Mouse (Mus musculus) cerebellum, adult 9-11 months (tissue): ENCODE results near the gene Shank1.

Experiments used
- DNase-seq: peaks from one replicate; pipeline ENCODE4 v3.0.0; 2022

Shank1 gene

DNA sequence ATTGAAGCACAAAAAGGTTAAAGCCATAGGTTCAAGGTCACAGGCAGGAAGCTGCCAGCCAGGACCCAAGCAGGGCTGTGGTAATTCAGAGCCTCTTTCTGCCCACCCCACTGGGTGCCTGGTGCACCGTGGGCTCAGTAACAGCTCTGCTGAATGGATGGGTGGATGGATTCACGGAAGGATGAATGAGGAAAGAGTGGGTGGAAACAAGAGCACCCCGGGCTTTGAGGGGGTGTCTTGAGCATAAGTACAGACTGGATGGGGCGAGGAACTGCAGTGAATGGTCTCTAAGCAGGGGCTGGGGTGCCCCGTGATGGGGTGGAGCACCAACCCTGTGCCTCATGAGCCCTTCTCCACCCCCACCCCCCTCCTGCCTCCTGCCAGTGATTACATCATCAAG is 31.7 kb downstream of the Shank1 start:
- DNase-seq = no peak

DNA sequence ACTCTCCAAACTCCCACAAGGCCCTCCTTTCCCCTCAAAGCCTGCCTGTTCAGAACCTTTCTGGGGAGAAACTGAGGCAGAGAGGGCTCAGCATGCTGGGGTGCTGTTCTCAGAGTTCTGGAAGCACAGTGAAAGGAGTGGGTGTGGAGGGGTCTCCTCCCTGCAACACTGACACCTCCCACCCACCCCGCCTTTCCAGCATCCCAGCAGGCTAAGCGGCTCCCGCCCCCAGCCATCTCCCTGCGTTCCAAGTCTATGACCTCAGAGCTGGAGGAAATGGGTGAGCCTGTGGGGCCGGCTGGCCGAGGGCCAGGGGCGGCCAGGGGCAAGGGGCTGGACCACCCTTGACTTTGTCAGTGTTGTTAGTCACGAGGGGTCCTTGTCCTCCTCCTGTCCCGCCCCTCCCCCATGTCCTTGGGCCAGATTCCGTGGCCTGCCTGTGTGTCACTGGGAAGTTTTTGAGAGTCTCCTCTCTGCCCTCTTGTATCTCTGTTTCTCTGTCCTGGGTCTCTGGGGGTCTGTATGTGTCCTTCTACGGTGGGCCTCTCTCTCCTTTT is 33.5 kb downstream of the Shank1 start:
- DNase-seq = no peak

DNA sequence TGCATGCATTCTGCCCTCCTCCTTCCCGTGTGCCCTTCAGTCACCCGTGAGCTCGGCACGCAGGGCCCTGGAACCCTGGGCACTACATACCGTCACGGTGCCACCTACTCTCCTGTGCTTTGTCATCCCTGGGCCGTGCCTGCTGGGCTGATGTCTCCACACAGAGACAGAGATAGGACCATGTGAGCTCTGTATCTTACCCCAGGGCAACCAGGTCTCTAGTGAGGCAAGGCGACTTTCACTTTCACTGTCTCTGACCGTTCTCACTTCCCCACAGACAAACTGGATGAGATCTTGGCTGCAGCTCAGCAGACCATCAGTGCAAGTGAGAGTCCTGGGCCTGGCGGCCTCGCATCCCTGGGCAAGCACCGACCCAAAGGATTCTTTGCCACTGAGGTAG is 34.6 kb downstream of the Shank1 start:
- no peak for DNase-seq

DNA sequence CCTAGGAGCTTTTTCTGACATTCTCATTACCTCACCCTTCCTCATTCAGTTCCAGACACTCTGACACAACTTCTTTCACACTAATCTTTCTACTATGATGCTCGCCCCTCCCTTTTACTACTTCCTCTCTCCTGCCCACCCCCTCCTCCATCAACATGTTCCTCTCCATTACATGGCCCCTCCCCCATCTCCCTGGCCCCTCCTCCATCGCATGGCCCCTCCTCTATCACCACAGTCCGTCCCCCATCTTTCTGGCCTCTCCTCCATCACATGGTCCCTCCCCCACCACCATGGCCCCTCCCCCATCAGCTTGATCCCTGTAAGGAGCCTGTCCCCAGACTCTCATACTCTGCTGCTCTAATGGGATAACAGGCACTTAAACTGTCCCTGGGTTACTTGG is 39.0 kb downstream of the Shank1 start:
- DNase-seq = no peak

DNA sequence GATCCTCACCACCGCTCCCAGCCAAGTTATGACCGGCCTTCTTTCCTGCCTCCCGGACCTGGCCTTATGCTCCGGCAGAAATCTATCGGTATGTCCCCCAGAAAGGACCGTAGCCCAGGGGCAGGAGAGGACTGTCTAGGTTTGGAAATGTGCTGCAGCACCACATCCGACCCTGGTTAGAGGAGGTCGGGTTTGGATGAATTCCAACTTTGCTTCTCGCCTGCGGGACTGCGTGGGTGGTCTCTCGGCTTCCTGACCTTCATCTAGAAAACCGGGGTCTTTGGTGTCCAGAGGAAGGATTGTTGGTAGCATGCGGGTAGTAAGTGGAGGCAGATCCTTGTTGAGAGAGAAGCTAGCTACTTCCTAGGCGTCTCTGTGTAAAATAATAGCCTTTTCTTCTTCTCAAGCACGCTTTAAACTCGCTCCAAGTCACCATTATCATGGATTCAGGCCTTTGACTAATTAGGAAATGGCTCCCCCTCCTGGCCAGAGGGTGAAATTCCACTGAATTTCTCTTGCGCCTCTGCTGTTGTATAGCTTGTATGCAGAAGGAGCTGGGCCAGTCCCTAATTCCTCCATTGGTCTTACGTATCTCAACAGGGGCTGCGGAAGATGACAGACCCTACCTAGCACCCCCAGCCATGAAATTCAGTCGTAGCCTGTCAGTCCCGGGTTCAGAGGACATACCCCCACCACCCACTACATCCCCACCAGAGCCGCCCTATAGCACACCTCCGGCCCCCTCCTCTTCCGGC is 41.1 kb downstream of the Shank1 start:
- peak; percentile 87 for DNase-seq

DNA sequence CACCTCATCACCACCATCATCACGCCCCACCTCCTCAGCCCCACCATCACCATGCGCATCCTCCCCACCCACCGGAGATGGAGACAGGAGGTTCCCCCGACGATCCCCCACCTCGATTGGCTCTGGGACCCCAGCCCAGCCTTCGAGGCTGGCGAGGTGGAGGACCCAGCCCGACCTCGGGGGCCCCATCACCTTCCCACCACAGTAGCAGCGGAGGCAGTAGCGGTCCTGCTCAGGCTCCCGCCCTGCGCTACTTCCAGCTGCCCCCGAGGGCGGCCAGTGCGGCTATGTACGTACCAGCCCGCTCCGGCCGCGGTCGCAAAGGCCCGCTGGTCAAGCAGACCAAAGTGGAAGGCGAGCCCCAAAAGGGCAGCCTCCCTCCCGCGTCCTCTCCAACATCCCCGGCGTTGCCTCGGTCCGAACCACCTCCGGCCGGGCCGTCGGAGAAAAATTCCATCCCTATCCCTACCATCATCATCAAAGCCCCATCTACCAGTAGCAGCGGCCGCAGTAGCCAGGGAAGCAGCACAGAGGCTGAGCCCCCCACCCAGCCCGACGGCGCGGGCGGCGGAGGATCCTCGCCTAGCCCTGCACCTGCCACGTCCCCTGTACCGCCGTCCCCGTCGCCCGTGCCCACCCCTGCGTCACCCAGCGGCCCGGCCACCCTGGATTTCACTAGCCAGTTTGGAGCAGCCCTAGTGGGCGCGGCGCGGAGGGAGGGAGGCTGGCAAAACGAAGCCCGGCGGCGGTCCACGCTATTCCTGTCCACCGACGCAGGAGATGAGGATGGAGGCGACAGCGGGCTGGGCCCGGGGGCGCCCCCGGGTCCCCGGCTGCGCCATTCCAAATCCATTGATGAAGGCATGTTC is 42.1 kb downstream of the Shank1 start:
- DNase-seq = peak; percentile 42

DNA sequence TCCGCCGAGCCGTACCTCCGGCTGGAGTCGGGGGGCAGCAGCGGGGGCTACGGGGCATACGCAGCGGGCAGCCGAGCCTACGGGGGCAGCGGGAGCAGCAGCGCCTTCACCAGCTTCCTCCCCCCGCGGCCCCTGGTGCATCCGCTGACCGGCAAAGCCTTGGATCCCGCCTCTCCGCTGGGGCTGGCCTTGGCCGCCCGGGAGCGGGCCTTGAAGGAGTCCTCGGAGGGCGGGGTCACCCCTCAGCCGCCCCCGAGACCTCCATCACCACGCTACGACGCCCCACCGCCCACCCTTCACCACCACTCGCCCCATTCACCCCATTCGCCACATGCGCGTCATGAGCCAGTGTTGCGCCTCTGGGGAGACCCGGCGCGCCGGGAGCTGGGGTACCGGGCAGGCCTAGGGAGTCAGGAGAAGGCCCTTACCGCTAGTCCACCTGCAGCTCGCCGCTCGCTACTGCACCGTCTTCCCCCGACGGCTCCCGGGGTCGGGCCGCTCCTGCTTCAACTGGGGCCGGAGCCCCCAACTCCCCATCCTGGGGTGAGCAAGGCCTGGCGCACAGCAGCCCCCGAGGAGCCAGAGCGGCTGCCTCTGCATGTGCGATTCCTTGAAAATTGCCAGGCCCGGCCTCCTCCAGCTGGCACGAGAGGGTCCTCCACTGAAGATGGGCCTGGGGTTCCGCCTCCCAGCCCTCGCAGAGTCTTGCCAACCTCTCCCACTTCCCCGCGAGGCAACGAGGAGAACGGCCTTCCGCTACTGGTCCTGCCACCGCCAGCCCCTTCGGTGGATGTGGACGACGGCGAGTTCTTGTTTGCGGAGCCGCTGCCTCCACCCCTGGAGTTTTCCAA is 42.9 kb downstream of the Shank1 start:
- peak; percentile 60 for DNase-seq

DNA sequence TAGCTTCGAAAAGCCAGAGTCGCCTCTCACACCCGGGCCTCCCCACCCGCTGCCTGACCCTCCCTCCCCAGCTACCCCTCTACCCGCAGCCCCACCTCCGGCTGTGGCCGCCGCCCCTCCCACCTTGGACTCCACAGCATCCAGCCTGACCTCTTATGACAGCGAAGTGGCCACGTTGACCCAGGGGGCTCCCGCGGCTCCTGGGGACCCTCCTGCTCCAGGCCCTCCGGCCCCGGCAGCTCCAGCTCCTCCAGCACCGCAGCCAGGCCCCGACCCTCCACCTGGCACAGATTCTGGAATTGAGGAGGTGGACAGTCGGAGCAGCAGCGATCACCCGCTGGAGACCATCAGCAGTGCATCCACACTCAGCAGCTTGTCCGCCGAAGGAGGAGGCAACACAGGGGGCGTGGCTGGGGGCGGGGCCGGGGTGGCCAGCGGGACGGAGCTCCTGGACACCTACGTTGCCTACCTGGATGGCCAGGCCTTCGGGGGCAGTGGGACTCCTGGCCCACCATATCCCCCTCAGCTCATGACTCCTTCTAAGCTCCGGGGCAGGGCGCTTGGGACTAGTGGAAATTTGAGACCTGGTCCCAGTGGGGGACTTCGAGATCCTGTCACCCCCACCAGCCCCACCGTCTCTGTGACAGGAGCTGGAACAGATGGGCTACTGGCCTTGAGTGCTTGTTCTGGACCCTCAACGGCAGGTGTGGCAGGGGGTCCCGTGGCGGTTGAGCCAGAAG is 43.7 kb downstream of the Shank1 start:
- DNase-seq = no peak

DNA sequence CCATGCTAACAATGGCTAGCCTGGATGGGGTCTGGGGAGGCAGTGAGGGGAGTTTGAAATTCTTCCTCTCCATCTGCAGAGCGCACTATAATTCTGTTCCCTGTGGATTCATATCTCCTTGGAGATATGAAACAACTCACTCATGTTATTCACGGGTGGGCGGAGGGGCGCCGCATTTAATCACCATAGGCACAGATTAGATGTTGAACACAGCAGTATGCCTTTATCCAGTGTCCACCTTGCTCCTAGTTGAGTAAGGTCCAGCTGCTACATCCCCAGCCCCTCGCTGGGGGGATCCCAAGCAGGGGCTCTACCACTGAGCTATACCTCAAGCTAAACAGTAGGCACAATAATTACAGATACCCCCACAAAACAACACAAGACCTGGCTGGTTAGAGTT is 45.4 kb downstream of the Shank1 start:
- DNase-seq = no peak

DNA sequence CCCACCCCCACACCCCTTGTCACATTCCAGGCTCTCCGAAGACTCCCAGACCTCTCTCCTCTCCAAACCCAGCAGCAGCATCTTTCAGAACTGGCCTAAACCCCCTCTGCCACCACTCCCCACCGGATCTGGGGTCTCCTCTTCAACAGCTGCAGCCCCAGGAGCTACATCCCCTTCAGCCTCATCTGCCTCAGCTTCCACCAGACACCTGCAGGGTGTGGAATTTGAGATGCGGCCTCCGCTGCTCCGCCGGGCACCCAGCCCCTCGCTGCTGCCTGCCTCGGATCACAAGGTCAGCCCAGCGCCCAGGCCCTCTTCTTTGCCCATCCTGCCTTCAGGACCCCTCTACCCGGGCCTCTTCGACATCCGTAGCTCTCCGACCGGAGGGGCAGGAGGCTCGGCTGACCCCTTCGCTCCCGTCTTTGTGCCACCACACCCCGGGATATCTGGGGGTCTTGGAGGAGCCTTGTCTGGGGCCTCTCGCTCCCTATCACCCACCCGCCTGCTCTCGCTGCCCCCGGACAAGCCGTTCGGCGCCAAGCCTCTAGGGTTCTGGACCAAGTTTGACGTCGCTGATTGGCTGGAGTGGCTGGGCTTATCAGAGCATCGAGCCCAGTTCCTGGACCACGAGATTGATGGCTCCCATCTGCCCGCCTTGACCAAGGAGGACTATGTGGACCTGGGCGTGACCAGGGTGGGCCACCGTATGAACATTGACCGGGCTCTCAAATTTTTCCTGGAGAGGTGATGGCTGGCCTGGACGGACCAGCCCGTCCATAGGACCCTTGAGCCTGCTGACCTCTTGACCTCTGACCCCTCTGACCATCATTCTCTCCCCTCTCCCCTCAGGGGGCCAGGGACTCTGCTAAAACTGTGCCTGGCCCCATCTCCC is 46.8 kb downstream of the Shank1 start:
- peak; percentile 69 for DNase-seq

DNA sequence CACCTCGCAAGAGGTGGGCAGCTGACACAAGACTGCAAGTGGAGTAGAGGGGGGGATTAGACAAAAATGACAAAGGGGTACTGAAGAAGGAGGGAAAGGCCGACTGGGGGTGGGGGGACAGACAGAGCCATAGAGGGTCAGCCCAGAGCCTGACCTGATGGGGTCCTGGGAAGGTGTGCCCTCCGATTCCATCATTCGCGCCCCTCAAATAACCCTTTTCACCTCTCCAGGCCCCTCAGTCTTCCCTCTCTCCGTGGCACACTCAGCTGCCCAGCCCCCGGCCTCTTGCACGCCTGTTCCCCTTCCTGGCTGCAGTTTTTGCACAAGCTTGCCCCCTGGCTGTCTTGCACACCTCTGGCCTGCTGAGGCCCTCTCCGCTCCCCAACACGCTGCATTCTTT is 47.5 kb downstream of the Shank1 start:
- no peak for DNase-seq

DNA sequence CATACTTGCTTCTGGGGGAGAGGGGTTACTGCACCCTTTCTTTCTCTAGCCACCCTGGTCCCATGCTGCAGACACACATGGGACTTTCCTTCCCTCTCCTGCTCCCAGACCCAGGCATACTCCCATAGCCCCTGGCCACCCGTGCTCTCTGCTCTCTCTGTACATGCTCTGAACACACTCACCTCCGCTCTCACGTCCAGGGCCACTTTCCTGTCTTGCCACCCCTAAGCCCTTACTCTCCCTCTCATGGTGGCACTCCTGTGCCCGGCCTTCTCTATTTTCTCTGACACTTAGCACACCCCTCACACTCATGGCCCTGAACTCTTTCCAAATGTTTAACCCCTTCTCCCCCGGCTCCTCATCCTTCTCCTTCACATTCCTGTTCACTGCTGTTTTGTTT is 48.0 kb downstream of the Shank1 start:
- peak; percentile 62 for DNase-seq

DNA sequence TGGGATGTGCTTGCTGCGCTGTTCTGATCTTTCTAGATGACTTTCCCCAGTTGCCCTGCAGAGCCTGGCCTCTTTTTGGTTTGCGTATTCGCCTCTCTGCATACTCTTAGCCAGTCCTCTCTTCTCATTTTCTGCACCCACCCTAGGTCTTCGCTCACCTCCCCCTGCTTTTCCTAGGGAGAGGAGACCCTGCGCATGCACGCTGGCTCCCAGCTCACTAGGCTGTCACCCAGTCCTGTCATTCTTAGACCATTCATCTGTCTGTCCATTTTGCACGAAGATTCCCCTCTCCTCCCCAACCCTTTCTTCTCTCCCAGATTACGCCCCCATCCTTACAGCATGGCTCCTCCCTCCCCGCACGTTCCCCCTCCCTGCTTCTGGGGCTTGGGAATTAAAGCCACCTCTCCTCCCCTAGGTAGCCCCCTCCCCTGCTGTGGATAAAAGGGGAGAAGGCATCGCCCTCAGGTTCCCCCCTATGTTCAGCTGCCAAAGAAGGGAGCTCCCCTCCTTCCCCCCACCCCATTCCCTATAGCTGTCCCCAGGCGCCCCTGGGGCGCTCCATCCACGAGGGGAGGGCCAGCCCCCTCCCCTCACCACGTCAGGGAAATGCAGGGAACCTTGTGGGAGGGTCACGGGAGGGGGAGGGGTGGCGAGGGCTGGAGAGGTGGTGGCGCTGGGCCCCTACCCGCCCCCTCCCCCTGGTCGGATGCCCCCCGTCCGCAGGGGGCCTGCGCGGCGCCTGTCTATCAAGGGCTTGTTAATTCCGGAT is 49.0 kb downstream of the Shank1 start:
- peak; percentile 75 for DNase-seq

DNA sequence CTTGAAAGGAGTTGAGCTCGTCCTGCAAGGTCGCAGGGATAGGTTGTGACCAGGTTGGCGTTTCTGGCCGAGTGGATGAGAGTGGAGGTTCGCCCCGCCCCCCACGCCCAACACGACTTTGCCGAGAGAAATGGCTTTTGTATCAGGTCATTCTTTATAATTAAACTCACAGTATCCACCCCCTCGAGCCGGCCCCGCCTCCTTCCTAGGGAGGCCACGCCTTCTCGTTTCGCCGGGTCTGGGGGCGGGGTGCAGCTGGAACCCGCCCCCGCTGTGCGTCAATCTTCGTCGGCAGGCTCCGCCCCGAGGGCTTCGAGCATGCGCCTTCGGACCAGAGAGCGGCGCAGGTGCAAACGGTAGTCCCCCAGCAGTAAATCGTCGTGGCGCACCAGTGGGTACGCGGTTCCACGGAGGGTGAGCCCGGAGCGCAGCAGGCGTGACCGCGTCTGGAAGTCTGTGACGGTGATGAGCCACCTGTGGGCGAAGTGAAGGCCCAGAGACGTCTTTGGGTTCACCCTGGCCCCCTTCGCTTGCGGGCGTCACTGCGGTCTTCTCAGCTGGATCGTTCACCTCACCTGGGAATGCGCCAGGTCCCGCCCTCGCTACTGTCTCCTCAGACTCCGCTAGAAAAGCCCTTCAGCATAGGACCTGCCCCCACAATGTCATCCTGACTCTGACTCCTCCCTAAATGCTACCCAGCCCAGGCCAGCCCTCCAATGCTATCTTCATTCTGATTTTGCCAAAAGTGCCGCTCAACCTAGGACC is 50.0 kb downstream of the Shank1 start:
- DNase-seq = peak; percentile 97

DNA sequence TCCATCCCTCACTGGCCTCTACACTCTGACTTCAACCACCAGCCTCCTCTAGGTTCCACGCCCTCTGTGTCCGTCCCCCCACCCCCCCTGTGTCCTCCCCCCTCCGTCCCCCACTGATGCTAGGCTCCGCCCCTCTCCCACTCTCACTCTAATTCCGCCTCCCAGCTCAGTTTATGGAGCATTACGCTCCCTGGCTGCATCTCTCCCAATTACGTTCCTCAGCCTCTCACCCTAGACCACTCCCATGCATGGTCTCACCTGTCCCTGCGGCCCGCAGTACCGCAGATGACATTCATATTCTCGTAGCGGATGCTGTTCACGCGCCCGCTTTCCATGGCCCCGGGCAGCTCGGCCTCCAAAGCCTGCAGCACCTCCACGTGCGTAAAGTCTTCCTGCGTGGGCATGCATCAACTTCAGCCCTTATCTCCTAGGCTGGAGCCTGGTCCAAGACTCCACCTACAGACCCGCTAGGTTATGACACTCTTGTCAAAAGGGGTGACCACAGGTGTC is 50.8 kb downstream of the Shank1 start:
- peak; percentile 83 for DNase-seq

DNA sequence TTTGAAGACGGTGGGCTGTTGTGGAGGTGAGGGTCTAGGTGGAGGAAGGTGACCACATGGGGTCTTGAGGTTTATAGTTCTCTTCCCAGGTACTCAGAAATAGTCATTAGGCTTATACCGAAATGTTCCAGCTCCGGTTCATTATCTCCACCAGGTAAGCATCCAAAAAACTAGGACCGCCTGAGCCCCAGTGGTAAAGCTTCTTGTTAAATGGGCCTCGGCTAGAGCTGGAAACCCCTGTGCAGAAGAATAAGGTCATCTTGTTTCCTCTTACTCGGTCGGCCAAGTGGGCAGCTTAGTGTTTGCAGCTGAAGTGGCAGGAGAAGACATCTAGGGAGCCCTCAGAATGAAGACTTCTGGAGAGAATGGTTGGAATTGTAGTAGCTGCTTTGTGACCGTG is 62.6 kb downstream of the Shank1 start:
- peak; percentile 53 for DNase-seq

DNA sequence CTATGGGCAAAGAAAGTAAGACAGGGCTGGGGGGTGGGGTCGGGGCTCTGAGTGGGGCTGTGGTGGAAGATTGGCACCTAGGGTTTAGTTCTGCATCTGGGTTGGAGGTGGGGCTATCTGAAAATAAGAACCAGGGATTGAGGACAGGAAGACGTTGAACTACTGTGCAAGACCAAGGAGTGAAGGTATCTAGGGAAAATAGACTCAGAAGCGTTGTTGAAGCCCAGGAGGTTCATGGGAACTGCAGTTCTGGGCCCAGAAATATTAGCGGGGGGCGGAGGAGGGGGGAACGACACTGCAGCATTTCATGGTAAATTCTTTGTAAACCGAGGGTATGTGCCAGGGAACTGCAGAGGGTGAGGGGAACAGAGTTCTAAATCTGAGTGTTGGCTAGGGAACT is 63.4 kb downstream of the Shank1 start:
- no peak for DNase-seq

DNA sequence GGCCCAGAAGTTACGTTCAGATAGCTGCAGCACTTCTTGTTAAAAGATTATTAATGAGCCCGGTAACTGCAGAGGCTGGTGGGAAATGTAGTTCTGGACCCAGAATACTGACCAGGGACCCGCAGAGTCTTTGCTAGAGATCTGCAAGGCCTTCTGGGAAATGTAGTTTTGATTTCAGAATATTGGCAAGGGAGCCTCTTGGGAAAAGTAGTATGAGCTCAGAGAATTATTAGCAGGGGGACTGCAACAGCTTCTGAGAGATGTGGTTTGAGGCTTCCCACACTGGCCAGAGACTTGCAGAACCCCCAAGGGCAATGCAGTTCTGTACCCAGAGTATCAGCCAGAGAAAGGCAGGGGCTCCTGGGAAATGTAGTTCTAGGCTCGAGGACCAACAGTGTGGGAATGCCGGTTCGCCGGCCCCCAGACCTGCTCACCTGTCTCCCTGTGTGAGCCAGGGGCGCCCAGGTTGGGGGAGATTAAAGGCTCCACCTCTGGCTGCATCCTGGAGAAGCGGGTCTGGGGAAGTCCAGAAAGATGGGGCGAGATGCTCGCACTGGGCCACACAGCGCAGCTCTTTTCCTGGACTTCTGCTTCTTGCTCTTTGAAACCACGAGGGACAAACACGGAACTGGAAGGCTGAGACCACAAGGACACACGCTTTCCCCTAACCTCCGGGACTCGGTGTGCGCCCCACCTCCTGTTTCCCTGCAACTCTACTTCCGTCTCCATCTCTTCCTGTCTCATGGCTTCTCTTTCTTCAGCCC is 64.0 kb downstream of the Shank1 start:
- DNase-seq = peak; percentile 93

DNA sequence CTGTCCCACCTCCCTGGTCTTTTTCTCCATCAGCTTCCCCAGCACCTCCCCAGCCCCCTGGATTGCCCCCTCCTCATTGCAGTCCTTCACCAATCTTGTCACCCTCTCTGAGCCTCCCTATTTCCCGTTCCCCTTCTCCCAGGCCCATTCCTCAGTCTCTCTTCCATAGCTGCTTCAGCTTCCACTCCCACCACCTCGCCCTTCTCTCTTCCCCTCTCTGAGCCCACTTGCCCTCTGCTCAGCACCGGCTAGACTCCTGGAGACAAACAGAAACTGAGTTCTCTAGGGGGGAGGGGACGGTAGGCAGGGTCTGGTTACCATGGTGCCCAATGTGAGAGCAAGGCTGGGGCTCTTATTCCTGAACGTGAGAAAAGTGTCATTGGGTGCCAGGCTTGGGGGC is 64.7 kb downstream of the Shank1 start:
- DNase-seq = peak; percentile 70
